Mouse (Mus musculus) thymus, postnatal 10 days (tissue): ENCODE measurements around the gene Pkdcc.

Experiments used
- DNase-seq, 2 experiments: peaks; one replicate each; pipeline ENCODE4 v3.0.0; 2021; ENCODE audit warnings: low spot score in 2 of 2

Gene Pkdcc

DNA sequence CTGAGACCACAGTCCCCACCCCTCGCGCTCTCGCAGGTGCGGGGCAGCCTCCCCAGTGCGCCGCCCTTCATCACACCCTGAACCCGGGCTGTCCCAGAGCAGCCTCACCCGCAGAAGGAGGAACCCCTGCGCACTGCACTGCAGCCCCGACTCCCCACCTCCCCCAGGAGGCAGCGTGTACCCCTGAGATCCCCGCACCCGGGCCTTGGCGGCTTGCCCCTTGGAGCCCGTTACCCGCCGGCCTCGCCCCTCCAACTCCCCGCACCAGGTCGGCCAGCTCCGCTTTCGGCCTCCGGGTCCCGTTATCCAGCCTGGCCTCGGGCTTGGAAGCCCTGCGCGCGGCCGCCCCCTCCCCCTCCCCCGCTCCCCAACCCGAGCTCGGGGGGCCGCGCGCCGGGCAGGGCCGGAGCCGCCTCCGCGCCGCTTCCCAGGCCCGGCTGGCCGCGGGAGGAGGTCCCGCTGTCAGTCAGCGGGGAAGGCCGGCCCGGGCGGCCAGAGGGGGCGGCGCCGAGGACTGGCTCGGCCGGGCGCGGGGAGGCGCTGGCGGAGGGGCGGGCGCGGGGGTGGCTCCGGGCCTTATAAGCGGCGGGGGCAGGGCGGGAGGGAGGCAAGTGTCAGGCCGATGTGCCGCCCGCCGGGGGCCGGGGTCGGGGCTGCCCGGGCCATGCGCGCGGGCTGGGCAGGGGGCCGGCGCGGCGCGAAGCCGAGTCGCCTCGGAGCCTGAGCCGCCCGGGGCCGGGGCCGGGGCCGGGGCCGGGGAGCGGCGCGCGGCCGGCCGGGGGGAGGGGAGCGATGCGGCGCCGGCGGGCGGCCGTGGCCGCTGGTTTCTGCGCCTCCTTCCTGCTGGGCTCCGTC, at the start of gene Pkdcc:
Pkdcc (plus strand) TSS at position 619 of the 855 bp plus-strand sequence.
- DNase-seq, result peak; percentile 27 to 38

DNA sequence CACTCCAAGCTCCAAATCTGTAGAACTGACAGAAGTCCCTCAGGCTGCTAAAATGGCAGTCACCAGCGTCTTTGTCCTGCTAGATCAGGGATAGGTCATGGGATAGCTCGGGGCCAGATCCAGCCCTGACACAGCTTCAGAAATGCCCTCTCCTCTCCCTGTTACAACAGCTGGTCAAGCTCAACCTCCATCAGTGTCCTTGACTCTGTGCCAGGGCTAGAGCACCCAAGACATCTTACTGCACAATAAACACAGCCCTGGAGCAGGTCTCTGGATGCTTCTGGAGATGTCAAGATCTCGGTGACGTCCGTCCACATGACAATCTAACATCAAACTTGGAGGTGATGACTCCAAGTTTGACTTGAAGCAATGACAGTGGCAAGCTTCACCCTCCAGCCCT, 48.9 kb upstream of the Pkdcc start:
- DNase-seq, result no peak

DNA sequence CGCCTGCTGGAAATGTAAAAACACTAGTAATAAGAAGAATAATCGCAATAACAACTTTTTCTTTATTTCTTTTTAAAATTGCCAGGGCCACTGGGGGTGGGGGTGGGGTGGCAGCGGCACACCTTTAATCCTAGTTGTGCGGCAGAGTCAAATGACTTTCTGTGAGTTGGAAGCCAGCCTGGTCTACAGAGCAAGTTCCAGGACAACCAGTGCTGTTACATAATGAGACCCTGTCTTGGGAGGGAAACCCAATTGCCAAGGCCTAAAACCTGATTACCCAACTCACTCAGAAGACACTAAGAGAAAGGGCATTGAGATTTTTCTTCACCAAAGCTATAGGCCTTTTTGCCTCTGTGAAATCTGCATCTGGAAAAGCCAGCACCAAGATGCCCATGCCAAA, 38.9 kb upstream of the Pkdcc start:
- DNase-seq, result no peak

DNA sequence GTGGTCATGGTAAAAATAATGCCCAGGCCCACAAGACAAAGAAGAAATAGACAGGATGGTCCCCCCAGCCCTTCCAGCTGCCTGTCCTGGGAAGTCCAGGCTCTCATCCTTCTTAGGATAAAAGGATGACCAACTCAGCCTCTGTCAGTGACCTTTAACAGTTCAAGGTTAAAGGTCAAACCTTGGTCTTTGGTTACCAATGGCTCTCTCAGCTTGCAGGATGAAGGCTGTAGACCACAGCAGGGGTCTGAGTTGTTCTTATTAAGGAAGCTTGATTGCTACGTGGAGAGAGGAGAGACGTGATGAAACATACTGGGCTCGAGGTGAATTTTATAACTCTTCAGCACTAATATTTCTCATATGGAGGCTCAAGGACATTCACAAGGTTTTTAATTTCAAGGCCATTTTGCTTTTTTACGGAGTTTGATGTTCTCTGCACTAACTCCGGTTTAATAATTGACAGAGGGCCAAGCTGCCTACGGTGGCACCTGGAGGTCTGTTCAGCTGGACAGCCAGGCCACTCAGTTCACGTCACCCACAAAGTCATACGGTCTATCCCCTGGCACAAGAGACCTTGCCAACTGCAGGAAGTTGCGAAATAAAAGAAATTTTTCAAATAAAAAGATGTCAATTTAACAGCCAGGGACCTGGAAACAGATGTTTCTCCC, 36.5 kb upstream of the Pkdcc start:
- DNase-seq, result no peak

DNA sequence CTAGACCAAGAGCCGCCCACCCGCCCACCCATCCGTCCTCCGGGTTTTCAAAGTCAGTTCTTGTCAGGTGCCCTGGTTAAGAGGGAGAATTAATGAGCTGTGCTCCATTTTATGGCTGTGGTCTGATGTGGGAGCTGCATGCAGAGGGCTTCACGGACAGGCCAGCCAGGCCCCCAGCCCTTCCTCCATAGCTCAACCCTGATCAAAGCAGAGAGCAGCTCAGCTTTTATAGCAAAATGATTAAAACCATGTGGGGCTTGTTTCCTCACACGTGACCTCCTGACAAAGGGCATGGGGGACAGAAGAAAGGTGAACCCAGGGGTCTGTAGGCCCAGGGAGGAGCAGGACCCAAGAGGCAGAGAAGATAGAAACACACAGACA, 36.0 kb upstream of the Pkdcc start:
- no peak for DNase-seq

DNA sequence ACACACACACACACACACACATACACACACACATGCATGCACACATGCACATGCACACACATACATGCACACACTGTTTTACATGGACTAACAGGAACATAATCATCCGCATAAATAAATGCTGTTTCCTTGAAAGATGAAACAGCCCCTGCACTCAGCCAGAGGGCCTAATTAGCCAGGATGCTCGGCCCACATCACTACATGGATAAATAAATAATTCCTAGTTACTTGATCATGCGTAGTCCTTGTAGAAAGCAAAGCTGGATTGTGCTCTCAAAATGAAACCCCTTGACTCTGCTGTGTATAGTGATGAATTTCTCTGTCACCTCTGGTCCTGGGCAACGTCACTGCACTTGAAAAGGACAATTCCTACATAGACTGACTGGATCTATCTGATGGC, 35.5 kb upstream of the Pkdcc start:
- DNase-seq, result no peak

DNA sequence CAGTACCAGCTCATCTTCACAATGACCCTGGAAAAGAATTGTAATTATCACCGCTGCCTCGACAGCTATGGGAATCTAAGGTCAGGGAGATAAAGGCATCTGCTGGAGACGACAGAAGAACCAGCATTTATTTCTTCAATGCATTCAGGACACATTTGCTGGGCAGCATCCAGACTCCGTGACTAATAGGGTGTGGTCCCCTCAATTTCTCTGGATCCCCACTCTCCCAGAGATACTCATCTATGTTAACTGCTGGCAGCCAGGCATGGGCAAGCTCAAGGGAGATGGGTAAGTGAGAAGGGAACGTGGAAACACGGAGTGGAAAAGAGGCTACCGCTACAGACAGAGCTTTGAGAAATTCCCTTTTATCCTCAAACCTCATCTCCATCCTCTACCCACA, 34.0 kb upstream of the Pkdcc start:
- no peak for DNase-seq

DNA sequence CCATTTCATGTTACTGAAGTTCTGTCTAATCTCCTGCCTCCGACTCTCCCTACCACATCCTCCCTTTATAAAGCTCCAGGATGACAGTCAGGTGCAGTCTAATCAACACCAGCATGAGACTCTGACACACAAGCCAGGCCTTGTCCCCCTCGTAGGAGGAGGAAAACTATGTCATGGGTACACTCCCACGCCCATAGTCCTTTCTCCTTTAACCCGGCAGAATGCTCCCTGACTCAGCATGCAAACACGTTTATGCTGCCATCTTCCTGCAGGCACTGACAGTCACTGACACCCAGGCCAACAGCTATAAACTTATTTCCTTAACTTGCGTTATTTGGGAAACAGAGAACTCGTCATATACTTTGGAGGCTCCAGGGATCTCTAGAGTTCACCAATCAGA, 33.5 kb upstream of the Pkdcc start:
- DNase-seq, result no peak

DNA sequence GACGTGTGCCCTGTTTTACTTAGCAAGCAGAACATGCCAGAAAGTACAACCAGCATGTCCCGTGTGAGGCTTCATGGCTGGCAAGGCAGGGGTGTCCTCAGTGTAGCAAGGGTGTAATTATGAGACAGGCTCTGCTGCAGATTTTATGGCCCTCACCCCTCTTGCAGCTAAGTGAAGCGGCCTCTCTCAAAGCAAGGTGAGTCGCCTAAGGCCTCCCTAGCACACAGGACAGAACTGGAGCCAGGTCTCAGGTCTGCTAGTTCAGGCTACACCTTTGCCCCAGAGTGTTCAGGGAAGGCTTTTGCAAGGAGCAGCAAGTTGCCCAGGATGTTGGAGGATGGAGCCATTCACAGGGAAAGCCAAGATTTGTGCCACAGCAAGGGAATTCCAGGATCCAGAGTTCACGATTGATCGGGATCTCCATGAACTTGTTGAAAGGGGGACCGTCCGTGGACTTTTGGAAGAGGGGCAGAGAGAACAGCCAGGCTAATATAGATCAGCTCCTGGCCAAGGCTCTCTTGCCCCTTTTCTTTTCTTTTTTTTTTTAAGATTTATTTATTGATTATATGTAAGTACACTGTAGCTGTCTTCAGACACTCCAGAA, 32.9 kb upstream of the Pkdcc start:
- no peak for DNase-seq

DNA sequence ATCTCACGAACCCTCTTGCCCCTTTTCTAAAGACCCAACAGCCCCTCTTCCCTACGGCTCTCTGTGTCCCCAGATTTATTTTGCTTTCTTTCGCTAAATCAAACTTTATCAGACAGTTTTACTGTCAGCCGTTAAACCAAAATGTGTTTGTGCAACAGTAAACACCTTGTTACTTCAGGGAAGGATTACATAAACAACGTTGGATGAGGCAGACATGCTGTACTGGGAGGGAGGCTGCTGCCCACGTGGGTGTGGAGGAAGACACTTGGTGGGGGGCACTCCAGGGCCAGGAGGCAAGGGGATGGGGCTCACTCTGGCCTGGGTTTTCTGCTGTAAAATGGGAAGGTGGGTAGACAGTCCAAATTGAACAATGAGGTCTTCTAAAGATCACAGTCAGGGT, 32.3 kb upstream of the Pkdcc start:
- DNase-seq, result no peak

DNA sequence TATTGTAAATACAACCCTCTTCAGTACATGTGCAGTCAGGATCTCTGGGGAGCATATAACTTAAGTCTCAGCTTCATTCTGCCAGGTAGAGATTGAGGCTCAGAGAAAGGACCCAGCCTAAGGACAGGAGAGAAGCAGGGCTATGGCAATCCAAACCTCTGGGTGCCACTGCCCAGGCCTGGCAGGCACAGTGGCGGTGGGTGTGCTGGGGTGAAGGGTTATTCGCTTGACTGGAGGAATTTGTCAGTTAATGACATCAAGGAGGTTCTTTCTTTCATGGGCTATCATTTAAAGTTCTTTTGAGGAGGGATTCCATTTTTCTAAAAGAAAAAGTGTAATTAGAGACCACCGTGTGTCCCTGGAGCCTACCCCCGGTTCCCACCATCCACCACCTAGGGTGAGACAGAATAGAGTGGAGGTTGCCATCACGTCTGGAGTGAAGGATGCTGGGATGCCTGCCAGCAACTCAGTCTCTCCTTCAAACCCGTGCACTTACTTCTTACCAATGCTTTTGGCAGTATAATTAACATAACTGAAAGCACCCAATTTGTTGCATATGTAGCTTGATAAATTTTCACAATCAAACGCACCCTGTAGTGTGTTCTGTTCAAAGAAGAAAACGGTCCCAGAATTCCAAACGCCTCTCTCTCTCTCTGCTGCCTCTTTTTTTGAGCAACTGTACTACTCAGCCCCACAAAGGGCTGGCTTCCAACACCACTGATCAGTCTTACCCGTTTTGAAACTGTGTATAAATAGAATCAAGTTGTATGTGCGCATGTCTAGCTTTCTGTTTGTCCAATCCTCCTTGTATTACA, 27.1 kb upstream of the Pkdcc start:
- DNase-seq, result no peak

DNA sequence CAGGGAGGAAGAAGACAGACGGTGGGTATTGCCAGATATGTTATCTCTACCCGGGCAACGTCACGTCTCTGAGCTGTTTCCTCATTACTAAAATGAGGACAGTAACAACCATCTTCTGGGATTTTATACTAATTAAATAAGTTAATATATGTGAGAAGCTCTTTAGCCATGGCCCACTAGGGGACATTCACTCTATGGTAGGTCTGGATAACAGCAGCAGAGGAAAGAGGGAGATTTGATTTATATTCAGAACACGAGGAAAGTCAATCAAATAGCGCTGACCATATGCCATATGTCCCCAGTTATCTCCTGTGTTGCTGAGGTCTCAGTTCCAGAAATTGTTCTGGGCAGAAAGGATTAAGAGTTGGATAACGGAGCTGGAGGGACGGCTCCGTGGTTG, 24.3 kb upstream of the Pkdcc start:
- no peak for DNase-seq

DNA sequence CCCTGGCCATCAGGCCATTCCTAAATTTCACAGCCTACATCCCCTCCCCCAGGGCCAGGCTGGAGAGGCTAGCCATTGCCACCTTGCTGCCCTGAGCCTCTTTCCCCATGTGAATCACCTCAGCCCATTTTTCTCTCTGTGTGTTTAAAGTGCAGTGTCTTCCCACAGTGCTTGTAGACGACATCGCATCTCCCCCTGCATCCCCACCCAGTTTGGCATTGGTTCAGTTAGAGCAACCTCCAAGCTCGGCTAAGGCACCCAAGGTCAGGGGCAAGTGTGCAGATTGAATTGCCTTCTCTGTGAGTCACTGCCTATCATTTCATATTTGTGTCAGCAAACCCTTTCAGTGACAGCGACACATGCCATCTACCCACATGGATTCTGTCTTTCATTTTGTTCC, 20.6 kb upstream of the Pkdcc start:
- DNase-seq, result no peak

DNA sequence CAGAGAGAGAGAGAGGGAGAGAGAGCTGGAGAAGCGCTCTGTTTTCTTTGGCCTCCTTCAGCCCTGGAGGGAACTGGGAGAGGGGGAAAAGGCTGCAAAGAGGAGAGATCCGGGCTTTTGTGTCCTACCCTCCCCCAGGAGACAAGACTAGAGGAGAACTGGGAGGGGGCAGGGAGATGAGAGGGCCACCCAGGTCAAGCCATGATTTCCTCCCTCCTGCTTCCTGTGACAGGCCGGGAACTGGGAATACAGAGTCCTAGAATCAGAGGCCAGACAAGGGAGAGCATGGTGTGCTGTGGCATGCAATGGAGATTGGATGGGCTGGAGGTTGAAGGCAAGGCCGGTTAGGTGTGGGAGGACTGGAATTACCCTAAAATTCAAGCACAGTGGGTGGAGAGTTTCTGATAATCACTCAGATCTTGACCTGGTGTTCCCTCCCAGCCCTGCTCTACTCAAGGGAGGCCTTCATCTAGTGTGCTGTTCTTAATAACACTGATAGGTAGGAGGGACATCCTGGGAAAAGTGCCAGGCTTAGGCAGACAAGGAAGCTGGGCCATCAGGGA, 17.6 kb upstream of the Pkdcc start:
- no peak for DNase-seq

DNA sequence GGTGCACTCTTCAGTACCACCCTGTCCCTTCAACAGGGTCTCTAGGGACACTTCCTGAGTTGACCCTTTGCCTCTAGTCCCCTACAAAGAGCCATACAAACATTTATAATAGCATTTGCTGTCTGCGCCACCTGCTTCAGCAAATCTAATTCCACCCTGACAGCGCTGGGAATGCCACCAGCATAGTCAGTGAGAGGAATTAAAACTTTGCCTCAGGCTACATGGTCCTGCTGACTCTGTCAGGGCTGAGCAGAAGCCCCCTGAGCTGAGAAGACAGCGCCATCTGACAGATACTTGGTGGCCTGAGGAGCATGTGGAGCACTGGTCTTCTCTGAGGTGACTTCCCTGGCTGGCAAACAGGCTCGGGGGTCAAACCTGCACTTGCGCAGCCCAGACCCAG, 14.6 kb upstream of the Pkdcc start:
- no peak for DNase-seq

DNA sequence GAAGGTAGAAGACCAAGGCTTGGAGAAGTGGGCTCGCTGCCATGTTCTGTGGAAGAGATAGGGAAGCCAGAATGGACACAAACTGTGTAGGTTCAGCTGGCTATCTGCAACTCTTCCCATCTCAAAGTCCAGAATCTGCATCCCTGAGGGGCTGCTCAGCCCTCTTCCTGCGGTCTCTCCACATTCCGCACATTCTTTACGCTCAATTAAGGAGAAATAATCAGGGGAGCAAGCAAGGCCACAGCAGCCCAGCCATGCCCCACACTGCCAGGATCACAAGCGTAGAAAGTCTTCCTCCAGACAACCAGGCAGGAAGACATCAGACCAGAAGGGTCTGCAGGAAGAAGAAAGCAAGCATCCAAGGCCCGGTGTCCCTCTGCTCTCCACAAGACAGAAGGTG, 13.8 kb upstream of the Pkdcc start:
- DNase-seq, result no peak

DNA sequence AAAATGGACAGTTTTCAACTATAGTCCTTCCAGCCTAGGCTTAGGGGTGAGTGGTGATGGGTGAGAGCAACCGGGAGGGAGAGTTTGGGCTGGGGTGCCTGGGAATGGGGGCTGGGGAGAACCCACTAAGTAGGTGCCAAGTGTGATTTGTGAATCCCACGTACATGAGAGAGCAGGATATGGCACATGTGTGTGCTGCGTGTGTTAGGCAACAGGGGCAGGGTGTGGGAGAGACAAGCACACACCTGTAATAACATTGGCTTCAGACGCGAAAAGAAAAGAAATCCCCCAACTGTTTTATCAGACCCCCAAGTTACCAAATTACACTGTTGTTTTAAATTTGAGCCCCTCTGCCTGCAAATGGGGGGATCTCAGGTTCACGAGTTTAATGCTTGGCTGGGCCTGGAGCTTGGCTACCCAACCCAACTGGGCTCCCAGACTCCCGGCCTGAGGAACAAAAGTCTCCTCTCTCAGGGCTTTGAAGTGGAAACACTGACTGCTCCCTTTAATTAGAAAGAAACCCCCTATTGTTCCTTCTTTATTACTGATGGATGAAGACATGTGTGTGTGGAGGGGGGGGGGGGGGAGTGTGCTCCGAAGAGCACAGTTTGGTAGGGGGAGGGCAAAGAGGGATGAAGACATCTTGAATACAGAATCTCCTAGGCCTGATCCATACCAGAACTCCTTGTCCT, 11.3 kb upstream of the Pkdcc start:
- DNase-seq, result no peak

DNA sequence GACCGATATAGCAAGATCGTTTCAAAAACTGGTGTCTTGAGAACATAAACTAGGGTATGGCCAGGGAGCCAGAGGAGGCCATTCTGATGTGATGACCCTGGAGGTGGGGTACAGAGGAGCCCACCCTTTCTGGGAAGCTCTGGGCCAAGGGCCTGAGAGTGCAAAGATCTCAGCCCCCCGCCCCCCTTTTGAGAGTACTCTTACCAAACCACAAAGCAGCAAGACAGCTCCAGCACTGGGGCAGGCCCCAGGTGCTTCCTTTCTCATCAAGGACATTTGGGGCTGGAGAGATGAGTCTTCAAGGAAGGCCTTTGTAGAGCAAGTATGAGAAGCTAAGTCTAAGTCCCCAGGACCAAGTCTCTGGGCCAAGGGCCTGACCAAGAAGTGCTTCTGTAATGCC, 7.8 kb upstream of the Pkdcc start:
- peak; percentile 34 to 51 for DNase-seq

DNA sequence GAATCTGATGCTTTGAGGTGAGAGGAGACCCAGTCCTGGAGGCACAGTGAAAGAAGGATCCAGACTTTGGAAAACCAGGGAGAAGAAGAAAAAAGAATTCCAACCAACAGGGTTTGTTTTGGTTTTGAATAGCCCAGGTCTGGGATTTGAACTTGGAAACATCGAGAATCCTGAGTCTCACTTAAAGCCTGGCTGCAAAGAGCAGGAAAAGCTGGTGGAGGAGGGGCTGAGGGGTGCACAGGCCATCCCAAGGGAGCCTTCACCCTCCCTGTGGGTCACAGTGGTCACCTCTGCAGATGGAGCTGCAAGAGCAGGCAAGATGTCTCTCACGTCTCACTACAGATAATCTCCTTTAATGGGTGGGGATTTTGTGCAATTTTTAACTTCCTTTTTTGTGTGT, 6.6 kb upstream of the Pkdcc start:
- no peak for DNase-seq

DNA sequence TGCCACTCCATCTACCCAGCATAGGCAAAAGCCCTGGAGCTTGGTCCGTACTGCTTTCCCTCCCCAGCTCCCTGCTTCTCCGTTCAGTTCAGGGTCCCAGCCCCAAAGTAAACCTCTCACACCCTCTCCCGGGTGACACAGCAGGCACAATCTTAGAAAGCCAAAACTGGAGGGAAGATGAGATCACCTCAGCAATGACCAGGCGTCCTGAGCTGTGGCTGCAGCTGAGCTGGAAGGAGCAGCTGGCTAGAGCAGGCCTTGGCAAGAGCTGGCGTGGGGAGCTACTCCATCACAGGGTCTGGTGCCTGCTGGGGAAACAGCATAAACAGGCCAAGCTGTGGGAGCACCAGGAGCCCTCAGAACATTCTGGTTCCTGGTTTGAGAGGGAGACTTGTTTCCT, 4.6 kb upstream of the Pkdcc start:
- DNase-seq, result no peak

DNA sequence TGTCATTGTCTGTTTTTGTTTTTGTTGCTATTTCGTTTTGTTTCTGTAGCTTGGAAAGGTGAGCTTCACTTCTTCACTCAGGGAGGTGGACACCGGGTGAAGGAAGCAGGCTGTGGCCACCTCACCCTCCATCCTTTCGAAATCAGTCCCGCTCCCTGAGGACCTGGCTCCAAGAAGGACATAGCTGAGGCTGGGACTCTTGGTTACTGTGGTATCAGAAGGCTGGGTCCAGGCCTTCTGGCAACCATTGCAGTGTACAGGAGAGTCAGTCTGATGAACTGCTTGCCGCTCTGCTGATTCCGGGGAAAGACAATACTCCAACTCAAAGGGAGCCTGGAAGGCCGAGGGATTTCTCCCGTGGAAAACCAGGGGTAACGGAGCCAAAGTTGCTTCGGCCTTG, 3.9 kb upstream of the Pkdcc start:
- DNase-seq, result no peak
